Mouse (Mus musculus) A20 (cell line): ENCODE measurements around the gene Sycp2l.
"Not testable (repeated sequence)": the region's sequence is repeated elsewhere in the genome, so short reads cannot be mapped to it uniquely, and the experiment has no call there.

Experiments
- DNase-seq: peaks from one replicate; pipeline ENCODE4 v3.0.0-alpha.2; 2011; ENCODE audit warnings: low read depth, low spot score

The Sycp2l gene

GRCm38 (mm10) chr13:41123666-41124225 is 9.6 kb downstream of the Sycp2l start:
- no peak for DNase-seq

GRCm38 (mm10) chr13:41128326-41128725 is 14.2 kb downstream of the Sycp2l start:
- peak; percentile 56 for DNase-seq

GRCm38 (mm10) chr13:41129061-41129460 is 15.0 kb downstream of the Sycp2l start:
- DNase-seq = no peak

GRCm38 (mm10) chr13:41134901-41135300 is 20.8 kb downstream of the Sycp2l start:
- DNase-seq = peak; percentile 65

GRCm38 (mm10) chr13:41145433-41145970 is 31.4 kb downstream of the Sycp2l start:
- DNase-seq = no peak

- peak; percentile 63 for DNase-seq
Measured at GRCm38 (mm10) chr13:41146271-41146670, 32.2 kb downstream of the Sycp2l start.

- no peak for DNase-seq
Measured at GRCm38 (mm10) chr13:41153146-41153545, 39.0 kb downstream of the Sycp2l start.

GRCm38 (mm10) chr13:41158426-41158825 is 44.3 kb downstream of the Sycp2l start:
- no peak for DNase-seq

- no peak for DNase-seq
Measured at GRCm38 (mm10) chr13:41187886-41188285, 73.8 kb downstream of the Sycp2l start.

- no peak for DNase-seq
Measured at GRCm38 (mm10) chr13:41195640-41196333, 81.7 kb downstream of the Sycp2l start.

GRCm38 (mm10) chr13:41200861-41201260 is 86.8 kb downstream of the Sycp2l start:
- DNase-seq = no peak

GRCm38 (mm10) chr13:41203289-41203688 is 89.2 kb downstream of the Sycp2l start:
- DNase-seq = no peak

- no peak for DNase-seq
Measured at GRCm38 (mm10) chr13:41203691-41204090, 89.6 kb downstream of the Sycp2l start.

- not testable (repeated sequence) for DNase-seq
Measured at GRCm38 (mm10) chr13:41205568-41205967, 91.5 kb downstream of the Sycp2l start.

GRCm38 (mm10) chr13:41206241-41206640 is 92.1 kb downstream of the Sycp2l start:
- DNase-seq = no peak

- DNase-seq = no peak
Measured at GRCm38 (mm10) chr13:41211276-41211675, 97.2 kb downstream of the Sycp2l start.

GRCm38 (mm10) chr13:41212558-41213322 is 98.6 kb downstream of the Sycp2l start:
- no peak for DNase-seq

GRCm38 (mm10) chr13:41215669-41216068 is 101.6 kb downstream of the Sycp2l start:
- no peak for DNase-seq

GRCm38 (mm10) chr13:41216236-41216635 is 102.1 kb downstream of the Sycp2l start:
- no peak for DNase-seq

GRCm38 (mm10) chr13:41219056-41219455 is 104.9 kb downstream of the Sycp2l start:
- DNase-seq = no peak

GRCm38 (mm10) chr13:41219687-41220303 is 105.7 kb downstream of the Sycp2l start:
- DNase-seq = no peak

GRCm38 (mm10) chr13:41220304-41220834 is 106.3 kb downstream of the Sycp2l start, which contains the start of gene Elovl2:
TSS of gene Elovl2 (minus strand) at chr13:41220405.
- no peak for DNase-seq
